Mouse (Mus musculus): ENCODE data around the gene Grasp.

Grasp gene

GRCm38 (mm10) chr15:101250220-101250800, 26.3 kb downstream of the Grasp start:
- no peak for DNase-seq

- no peak for DNase-seq
Observed at GRCm38 (mm10) chr15:101251930-101252329, 27.9 kb downstream of the Grasp start.

- no peak for DNase-seq
Observed at GRCm38 (mm10) chr15:101252614-101253013, 28.6 kb downstream of the Grasp start.

- no peak for DNase-seq
Observed at GRCm38 (mm10) chr15:101253563-101253885, 29.5 kb downstream of the Grasp start.

- DNase-seq, result peak; percentile 79 to 87
Observed at GRCm38 (mm10) chr15:101253886-101254795, 30.2 kb downstream of the Grasp start, which contains the start of gene Nr4a1. Gene Nr4a1 (plus strand): TSS chr15:101254269.

GRCm38 (mm10) chr15:101255842-101256462, 32.0 kb downstream of the Grasp start:
- DNase-seq, result no peak

- DNase-seq, result no peak
Observed at GRCm38 (mm10) chr15:101256463-101257206, 32.6 kb downstream of the Grasp start.

GRCm38 (mm10) chr15:101258420-101258819, 34.4 kb downstream of the Grasp start:
- no peak for DNase-seq

GRCm38 (mm10) chr15:101259922-101260321, 35.9 kb downstream of the Grasp start:
- DNase-seq, result no peak

GRCm38 (mm10) chr15:101260387-101260786, 36.4 kb downstream of the Grasp start:
- DNase-seq, result peak; percentile 27 to 35

GRCm38 (mm10) chr15:101260874-101261622, 37.1 kb downstream of the Grasp start:
- DNase-seq, result no peak

- DNase-seq, result no peak
Observed at GRCm38 (mm10) chr15:101262502-101262901, 38.5 kb downstream of the Grasp start.

GRCm38 (mm10) chr15:101266132-101266963, 42.4 kb downstream of the Grasp start:
- DNase-seq, result peak; percentile 85 to 87

- no peak for DNase-seq
Observed at GRCm38 (mm10) chr15:101267053-101268032, 43.4 kb downstream of the Grasp start.

- DNase-seq, result no peak
Observed at GRCm38 (mm10) chr15:101270101-101270820, 46.3 kb downstream of the Grasp start.

- DNase-seq, result no peak
Observed at GRCm38 (mm10) chr15:101271107-101271506, 47.1 kb downstream of the Grasp start.

GRCm38 (mm10) chr15:101271513-101271912, 47.5 kb downstream of the Grasp start:
- no peak for DNase-seq

GRCm38 (mm10) chr15:101274380-101274779, 50.4 kb downstream of the Grasp start:
- DNase-seq, result no peak

- DNase-seq, result no peak
Observed at GRCm38 (mm10) chr15:101277351-101277899, 53.4 kb downstream of the Grasp start.

Data from cerebellum, postnatal 36 days (tissue).